Mouse (Mus musculus): Measurements from ENCODE around the gene Zfp292.

- no peak for TF ChIP-seq CTCF (IDR thresholded peaks at IDR 0.05; ENCODE audit: control insufficient read depth, insufficient read depth, low read length)
- no peak for TF ChIP-seq POLR2A (IDR thresholded peaks at IDR 0.05; ENCODE audit: borderline replicate concordance, control insufficient read depth, low read depth, low read length)
These were observed 58.9 kb downstream of the Zfp292 start for GRCm38 (mm10) chr4:34823901-34824300.
